Mouse (Mus musculus): ENCODE data around the gene Nsl1.

The Nsl1 gene

DNA sequence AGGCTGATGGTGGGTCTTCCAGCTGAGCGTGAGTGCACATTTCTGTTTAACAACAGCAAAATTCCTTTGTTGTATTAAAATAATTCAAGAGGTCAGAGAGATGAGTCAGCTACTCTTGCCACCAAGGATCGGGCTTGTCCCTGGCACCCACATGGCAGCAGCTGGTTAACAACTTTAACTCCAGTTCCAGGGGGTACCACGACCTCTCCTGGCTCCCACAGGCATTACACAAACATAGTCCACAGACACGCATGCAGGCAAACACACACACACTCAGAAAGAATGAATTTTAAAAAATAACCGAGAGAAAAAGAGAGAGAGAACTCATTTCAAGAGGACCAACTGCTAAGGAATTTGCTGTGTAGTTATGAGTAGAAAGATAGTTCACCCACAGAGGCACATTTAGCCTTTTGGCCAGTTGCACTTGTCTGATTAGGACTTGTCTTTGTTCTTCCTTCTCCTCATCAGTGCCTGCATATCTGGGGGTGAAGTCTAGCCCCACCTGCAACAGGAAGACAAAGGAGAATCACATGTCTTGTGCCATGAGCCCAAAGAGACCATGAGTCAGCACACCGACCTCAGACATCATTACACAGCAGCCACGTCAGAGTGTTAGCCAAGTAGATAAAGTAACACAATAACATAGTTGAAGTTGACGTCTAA lies 7.8 kb upstream of the Nsl1 start:
- DNase-seq (ENCODE audit: low read depth, low spot score) = no peak

DNA sequence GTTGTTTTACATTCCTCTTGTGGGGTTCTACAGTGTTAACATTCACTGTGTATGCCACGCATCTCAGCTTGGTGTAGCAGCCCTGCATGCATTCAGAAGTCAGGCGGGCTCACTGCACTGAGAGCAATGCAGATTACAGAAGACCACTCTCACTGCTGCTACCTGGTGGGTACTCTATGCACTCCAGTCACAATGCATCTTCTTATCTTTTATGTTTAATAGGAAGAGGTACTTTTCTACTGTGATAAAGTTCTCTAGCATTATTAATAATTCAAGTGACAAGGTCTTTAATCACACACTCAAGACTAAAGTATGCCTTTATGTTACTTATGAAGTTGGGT lies 7.3 kb upstream of the Nsl1 start:
- DNase-seq (ENCODE audit: low read depth, low spot score) = no peak

DNA sequence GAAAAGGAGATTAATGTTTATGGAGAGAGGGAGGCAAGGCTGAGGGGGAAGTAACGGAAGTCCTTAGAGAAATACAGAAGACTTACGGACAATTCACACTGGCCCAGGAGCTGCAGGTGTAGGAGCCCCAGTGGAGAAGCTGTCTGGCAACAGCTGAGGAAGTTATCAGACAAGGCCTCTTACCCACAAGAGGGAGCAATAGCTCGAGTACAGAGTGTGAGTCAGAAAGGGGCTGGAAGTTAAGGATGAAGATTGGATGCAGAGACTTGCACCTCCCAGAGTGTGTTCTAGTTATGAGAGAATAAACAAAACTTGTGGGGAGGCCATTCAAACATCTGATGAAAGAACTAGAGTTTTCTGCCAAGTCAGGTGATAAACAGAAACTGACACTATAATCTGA lies 5.4 kb upstream of the Nsl1 start:
- DNase-seq (ENCODE audit: low read depth, low spot score) = no peak

DNA sequence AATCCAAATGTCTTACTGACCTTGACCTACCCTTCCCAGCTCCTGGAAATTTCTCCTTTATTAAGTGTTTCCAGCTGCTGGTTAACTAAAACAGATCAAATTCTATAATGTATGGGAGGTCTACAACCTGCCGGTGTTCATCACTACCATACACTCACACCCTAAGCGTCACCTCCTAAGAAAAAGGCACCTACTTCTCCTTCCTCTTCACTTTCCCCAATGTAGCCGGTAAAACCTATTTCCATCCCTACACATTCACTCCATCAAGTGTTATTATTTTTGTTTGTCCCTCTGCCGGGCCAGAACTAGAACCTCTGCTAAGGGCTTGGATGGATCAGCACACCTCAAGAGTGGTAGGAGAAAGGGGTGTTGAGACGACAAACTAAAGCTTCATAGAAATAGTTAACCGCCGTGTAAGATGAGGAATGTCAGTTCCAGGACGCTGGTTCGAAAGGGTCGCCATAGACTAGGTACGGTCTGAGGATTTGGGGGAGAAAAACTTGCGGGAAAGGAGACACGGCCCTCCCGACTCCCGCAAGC lies 501 bp upstream of the Nsl1 start:
- no peak for DNase-seq (ENCODE audit: low read depth, low spot score)

DNA sequence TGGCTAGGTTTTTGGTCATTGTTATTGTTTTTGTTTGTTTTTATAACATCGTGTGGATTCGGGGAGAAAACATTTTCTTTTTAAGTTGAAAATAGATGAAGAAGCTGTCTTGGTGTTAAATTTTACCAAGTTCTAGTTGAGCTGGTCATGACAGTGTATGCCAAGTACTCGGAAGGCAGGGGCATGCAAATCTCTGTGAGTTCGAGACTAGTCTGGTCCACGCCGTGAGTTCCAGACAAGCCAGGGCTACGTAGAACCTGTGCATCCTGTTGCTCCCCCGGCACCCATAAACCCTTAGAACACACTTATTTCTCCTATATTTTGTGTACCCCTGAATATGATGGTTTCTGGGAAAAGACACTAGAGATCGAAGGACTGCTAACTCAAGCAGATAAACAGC lies 888 bp downstream of the Nsl1 start:
- DNase-seq (ENCODE audit: low read depth, low spot score) = no peak

DNA sequence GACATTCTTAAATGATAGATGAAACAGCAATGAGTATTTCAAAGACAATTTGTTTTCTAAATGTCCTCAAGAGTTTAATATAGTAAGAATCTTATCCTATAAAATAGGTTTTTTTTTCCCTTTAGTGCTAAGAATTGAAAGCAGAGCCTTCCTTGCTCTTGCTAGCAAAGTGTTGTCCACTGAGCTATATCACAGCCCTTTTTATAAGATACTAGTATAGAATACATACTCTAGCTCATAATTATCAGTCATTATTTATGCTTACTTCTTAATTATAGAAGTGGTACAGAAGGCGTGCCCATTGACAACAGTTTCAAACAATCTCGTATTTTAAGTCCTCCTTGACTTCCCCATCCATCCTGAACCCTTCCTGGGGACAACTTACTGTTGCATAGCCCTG lies 1.7 kb downstream of the Nsl1 start:
- no peak for DNase-seq (ENCODE audit: low read depth, low spot score)

DNA sequence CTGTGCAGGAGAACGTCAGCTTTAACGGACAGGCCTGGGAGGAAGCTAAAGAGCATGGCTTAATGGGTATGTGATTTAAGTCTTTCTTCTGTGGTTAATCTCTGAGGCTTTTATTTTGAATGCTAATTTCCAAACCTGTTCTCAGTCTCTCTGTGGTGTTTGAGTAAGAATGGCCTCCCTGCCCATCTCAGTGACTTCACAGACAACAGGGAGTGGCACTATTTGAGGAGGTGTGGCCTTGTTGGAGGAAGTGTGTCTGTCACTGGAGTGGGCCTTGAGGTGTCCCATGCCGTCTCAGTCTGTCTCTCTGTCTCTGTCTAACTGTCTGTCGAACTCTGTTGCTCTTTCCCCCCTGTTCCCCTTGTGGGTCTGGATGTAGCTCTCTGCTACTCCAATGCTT lies 2.4 kb downstream of the Nsl1 start:
- no peak for DNase-seq (ENCODE audit: low read depth, low spot score)

DNA sequence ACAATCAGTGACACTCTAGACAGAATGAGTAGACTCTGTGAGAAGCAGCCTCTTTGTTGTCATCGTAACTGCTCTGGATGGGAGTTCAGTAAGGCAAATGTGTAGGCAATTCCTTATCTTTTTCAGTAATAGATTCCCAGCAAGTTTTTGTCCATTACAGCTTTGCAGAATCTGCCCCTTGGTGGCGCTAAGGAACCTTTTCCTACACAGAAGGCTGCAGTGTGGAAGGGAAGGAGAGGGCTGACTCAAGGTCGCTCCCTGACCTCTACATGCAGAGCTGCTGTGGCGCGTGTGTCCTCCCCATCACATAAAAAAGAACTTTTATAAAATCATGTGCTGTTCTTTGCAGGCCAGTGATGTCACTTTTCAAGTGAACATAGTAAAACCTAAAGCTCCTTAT lies 5.6 kb downstream of the Nsl1 start:
- no peak for DNase-seq (ENCODE audit: low read depth, low spot score)

DNA sequence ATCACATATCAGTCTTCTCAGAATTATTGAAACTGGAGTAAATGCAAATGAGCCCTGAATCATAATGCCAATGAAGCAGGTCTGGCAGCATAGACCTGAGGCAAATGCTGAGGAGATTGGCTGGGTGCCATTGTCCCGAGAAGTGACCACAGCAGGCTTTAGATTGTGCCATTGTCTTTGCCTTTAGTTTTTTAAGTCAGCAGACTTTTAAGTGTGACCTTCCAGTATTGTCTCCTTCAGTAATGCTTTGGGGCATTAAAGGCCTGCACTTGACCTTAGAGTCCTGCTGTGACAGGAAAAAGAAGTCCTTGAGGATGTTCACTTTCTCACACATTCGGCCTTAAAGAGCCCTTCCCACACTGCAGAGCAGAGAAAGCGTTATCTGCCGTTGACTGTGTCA lies 7.4 kb downstream of the Nsl1 start:
- no peak for DNase-seq (ENCODE audit: low read depth, low spot score)

DNA sequence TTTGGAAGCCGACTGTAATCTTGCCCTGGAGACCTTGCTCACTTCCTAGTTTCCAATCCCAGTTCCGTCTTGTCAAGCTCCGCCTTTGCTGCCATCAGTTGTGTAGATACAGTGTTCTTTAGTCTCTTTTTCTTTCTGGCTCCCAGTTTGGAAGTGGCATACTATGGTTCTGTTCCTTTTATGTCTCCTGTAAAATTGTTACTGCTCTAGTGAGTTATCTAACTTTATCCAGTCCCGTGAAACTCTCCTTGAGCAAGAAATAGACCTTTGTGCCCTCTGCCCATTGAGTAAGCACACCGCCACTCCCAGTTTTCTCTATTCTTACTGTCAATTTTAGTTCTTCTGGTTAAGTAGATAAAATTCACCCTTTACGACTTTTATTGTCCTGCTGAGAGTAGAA lies 8.8 kb downstream of the Nsl1 start:
- DNase-seq (ENCODE audit: low read depth, low spot score) = no peak

DNA sequence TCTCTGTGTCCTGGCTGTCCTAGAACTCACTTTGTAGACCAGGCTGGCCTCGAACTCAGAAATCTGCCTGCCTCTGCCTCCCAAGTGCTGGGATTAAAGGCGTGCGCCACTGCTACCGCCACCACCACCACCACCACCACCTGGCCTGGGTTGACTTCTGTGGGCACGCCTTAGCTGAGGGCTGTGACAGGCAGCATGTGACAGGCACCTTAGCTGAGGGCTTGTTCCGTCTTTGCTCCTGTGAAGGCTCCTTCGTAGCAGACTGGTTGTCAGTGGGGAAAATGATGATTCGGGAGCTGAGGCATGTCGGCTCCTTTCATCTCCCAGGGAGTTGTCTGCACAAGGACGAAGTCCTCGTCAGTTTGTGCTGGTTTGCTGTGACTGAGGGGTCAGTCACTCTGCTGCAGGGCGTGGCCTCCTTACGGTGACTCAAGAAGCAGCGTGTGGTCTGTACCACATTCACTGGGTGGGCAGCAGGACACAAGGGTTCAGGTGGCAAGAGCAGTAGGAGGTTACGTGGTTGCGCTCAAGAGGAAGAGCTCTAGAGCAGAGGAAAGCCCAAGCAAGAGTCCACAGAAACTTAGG lies 9.6 kb downstream of the Nsl1 start:
- no peak for DNase-seq (ENCODE audit: low read depth, low spot score)

DNA sequence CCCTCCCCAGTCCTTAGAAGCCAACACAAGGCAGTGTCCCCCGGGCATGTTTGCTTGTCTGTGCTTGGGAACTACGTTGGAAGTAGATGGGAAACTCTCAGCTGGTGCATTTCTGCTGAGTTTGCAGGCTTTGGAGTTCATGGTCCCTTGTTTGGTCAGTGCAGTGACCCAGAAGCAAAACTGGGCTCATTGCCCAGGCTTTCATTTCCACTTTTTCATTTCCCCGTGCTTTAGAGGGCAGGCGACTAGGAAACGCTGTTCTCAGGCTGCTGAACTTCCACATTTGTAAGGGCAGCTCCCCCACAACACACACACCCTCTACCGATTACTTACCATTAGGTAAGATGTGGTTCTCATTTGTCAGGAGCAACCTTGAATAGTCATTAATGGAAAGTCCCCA lies 10.2 kb downstream of the Nsl1 start:
- DNase-seq (ENCODE audit: low read depth, low spot score) = no peak

DNA sequence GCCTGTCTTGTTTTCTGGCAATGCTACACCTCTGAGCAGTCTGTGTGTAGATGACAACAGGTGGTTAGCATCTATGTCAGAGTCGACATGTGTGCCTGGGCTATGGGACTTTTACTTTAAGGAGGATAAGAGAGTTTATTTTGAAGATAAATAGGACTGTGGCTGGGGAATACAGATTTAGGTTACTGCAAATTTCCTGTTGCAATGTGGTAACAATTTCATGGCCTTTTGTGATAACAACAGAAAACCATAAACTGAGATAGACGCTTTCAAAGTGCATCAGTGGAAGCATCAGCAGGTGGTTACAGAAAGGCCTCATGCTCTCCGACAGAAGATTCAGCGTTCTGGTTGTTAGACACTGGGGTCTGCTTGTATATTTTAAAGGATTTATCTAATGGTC lies 10.7 kb downstream of the Nsl1 start:
- DNase-seq (ENCODE audit: low read depth, low spot score) = no peak

DNA sequence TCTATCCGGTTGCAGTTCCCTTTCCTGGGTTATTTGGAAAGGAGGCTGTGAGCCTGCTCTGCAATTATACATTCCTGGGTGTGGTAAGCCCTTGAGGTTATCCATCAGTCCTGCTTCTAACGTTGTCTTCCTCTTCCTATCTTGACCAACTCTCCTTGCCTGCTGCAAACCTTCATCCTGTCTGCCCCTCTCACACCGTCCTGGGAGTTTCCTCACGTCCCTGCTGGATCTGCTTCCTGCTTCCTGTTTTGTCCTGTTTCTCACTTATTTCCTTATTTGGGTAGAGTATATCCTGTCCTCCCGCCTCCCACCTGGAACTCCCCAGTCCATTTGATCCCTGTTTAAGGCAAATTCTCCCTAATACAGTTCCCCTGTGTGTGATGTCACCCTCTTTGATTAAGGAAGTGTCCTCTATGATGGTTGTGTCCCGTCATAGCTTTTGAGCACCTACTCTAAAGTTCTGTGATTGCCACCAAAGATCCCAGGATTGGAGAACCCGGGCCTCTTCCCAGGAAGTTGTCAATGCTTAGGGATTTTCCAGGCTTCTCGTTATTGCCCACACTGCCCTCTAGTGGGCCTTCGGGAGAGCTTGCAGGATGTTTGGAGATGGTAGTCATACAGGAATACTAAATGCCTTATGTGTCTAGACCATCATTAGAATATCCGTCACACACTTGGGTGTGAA lies 12.5 kb downstream of the Nsl1 start:
- DNase-seq (ENCODE audit: low read depth, low spot score) = peak; percentile 65

DNA sequence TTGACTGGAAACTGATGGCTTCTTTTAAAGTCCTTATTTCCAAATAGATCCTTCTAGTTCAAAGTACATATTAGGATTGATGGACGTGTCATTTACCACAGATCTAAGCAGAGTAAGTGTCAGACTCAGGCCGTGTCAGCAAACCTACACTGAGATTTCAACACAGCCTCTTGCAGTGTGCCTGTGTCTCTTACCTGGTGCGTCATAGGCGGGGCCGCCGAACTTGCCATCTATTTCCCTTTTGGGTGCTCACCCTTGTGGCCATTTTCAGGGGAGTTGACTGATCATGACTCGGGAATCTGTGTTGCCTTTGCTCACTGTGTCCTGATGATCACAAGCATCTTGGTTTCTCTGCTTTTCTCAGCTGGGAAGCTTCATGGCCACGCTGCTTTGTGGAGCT lies 20.4 kb downstream of the Nsl1 start:
- DNase-seq (ENCODE audit: low read depth, low spot score) = no peak

DNA sequence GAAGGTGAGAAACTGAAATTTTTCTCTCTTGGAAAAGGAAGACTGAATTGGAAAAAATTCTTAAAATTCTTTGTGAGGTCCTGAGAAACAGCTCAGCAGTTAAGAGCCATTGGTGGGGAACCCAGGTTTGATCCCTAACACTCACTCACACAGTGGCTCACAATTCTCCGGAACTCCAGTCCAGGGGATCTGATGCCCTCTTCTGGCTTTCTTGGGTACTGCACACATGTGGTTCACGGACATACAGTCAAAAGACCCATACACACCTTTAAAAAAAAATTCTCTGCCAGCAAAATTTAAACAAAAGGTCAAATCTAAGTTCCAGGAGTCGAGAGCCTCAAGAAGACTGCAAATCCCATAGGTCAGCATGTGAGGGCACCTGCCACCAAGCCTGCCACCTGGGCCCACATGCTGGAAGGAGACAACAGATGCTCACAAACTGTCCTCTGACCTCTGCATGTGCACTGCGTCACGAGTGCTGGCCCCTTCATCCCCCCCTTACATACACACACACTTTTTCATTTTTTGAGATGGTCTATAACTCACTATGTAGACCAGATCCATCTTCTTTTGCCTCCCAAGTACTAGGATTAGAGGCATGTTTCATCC lies 22.2 kb downstream of the Nsl1 start:
- DNase-seq (ENCODE audit: low read depth, low spot score) = peak; percentile 44

DNA sequence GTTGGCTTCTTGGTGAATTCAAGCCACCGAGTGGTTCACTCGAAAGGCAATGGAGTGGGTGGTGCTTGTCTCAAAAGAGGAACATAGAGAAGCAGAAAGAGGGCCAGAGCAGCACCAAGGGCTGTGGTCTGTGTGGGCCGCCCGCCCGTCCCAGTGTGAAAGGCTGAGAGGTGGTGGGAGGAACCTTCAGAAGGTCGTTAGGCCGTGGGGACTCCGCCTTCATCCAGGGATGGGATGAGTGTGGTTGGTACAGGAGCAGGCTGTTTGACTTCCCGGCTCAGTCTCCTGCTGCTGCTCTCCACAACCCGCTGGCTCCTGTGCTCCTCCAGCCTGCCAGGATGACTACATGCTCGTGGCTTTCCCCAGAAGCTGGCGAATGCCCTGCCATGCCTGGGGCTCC lies 22.8 kb downstream of the Nsl1 start:
- no peak for DNase-seq (ENCODE audit: low read depth, low spot score)

DNA sequence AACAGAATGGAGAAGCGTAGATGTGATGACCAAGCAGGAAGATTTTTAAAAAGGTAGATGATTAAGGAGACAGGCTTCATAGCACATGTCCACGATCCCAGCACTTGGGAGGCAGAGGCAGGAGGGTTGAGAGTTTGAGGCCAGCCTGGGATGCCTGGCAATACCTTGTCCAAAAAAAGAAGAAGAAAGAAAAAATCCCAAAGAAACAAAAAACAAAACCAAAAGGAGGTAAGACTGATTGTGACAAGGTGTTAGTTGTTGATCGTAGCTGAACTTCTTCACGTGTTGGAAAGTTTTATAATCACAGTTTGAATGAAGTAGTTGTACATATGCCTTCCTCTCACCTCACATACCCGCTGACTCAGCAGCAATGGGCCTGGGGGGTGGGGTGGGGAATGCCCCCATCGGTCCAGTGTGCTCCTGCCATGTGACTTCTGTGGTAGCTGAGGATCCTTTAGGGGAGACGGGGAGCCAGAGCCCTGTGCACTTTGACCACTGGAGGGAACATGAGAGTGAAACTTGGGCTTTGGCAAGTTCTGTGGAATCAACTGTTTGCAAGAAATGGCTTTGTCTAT lies 23.6 kb downstream of the Nsl1 start:
- DNase-seq (ENCODE audit: low read depth, low spot score) = no peak

DNA sequence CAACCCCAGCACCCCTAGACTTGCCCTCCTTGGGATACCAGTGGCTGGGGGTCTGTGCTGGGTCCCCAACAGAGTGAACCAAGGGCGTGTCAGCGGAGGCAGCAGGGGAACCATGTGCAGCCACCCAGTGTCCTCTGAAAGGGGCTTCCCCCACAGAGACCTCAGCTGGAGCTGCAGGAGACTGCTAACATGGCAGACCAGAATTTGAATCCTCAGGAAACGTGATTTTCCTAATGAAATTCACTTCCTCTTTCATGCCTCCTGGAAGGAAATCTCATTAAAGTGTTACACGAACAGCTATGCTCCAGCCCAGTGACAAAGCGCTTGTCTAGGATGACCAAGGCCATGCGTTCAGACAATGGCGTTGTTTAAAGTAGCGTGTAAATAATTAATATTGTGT lies 24.1 kb downstream of the Nsl1 start:
- no peak for DNase-seq (ENCODE audit: low read depth, low spot score)

DNA sequence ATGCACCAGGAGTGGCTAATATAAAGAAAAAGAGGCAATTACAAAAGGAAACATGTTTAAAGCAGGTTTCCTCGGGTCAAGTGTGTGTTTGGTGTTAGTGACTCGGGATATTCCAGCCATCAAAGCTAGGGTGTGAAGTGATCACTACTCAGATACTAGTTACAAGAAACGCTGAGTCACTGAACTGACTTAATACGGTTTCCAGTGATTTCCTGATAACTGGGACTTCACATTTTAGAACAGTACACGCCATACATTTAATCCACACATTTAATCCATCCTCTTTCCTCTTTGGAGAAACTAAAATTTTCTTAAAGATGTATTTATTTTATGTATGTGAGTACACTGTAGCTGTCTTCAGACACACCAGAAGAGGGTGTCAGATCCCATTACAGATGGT lies 25.1 kb downstream of the Nsl1 start:
- no peak for DNase-seq (ENCODE audit: low read depth, low spot score)

DNA sequence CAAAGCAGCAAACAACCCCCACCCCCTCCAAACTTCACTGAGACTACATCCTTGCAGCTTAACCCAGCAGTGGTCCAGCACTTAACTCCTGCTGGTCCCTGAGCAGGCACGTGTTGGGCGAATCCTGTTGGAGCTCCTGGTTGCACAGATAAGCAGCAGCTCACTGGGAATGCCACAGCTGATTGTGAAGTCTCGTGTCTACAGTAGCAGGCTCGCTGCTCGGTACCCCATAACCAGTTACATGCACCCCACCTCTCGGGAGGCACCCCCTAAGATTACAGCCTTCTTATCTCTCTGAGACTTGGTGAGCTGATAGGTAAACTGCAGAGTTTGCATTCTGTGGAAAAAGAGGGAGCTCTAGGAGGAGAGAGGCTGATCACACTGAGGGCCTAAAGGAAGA lies 26.5 kb downstream of the Nsl1 start:
- DNase-seq (ENCODE audit: low read depth, low spot score) = no peak

DNA sequence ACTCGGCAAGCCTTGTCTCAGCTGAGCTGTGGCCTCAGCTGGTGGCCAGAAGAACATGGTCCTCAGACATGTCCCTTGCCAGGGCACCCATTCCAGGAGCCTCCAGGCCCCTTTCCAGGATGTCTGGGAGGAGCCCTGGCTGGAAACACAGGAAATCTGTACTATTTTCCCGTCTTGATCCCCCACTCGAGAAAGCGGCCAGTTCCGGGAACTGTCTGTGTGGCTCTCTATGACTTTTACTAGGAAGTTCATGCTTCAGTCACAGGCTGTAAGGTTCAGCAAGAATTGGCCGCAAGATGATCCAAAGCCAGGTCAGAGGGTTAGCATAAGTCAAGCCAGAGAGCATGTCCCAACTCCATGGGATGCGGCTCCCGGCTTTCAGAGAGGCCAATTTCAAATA lies 29.2 kb downstream of the Nsl1 start:
- DNase-seq (ENCODE audit: low read depth, low spot score) = no peak

DNA sequence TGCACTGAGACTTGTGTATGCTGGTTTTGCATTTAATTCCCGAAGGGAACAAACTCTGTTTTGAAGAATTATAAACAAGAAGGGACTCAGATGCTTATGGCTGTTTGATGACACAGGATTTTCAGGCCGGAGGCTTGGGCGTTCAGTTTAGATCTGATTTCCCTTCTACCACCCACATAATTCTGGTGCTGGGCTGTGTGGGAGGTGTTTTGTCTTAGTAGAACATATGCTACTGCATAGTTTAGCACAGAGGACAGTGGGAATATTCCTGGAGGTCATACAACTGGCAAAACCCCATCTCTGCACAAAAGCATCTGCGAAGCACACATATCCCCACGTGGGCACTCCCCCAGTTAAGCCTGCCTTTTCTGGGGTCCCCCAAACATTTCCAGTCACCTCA lies 30.8 kb downstream of the Nsl1 start:
- DNase-seq (ENCODE audit: low read depth, low spot score) = no peak

Measured in retina, postnatal 7 days (tissue).